Mouse (Mus musculus) embryo, embryonic 10.5 days (tissue): ENCODE data around the gene Fxn.
"Not testable (repeated sequence)": the region's sequence is repeated elsewhere in the genome, so short reads cannot be mapped to it uniquely, and the experiment has no call there.

Experiments used
- DNase-seq: peaks from one replicate; pipeline ENCODE4 v3.0.0-alpha.2; 2015; ENCODE audit warnings: low spot score

Fxn gene

DNA sequence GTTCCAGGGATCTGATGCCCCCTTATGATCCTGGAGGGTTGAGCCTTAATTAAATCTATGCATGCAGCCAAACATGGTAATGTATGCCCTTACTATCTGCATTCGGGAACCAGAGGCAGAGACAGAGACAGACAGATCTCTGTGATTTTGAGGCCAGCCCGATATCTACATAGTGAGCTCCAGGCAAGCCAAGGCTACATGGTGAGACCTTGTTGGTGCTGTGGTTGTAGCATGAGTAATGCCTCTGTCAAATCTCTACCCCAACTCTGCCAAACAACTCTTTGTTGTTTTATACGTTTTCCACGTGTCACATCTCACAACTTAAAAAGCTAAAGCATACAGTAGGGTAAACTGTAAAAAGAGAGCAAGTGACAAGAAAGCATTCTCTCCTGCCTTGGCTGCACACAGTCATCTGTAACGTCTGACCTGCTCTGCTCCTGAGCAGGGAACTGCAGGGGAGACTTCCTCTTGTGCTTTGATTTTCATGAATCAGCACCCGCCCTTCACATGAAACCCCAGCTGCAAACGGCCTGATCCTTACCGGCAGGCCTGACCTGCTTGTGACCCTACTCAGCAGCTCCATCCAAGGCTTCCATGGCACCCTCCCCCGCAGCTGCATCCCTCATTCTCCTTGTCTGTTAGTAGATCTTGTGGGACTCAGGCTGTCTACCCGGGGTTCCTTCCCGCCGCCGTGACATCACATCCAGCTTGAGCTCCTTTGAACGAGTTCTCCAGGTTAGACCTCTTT, 38.4 kb downstream of the Fxn start:
- peak; percentile 76 for DNase-seq

DNA sequence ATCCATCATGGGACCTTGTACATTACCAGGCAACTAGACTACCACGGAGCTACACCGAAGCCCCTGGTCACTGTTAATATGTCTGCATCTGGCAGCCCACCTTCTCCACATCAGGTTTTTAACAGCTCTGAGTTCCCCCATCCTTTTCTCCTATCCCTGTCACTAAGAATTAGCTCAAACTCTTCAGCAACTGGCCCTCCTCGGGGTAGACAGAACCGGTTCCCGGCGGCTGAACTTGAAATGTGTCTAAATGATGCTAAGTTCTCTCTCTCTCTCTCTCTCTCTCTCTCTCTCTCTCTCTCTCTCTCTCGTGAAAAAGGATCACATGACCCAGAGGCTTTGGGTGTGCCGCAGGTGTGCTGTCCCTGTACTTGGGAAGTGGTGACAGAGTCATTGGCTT, 39.1 kb downstream of the Fxn start:
- DNase-seq: no peak

DNA sequence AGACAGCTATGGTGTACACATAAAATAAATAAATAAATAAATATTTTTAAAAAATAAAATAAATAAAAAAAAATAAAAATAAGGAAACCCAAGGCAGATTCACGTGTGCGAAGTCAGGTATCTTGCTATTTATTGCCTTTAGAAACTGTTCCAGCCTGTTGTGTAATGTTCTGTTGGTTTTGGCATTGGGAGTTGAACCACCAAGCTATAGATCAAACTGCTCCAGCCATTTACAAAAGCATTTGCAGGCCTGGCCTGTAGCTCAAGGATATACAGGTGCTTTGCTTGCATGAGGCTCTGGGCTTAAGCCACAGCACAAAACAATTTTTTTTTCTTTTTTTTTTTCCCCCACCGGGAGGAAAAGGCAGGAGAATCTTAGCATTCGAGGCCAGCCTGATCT, 42.4 kb downstream of the Fxn start:
- DNase-seq: no peak

DNA sequence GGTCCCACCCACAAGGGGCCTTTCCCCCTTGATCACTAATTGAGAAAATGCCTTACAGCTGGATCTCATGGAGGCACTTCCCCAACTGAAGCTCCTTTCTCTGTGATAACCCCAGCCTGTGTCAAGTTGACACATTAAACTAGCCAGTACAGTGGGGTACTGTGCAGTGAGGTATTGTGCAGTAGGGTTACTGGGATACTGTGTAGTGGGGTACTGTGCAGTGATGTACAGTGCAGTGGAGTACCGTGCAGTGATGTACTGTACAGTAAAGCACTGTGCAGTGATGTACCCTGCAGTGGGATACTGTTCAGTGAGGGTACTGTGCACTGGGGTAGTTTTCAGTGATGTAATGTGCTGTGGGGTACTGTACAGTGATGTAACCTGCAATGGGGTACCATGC, 48.0 kb downstream of the Fxn start:
- not testable (repeated sequence) for DNase-seq

DNA sequence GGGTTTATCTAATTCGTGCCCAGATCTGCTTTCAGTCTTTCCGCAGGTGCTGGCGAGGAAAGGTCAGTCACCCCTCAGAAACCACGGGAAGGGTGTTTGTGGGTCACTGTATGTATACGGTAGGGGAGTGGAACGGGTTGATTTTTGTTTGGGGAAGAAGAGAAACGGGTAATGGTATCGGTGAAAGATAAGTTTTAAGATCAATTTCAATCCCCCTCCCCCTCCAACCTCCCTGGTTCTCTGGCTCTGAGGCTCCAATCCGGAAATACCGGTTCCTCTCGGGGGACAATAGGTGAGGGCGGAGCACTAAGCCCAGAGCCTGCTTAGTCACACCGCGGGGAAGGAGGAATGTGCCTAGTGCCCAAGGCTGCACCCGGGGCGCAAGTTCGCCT, 55.1 kb downstream of the Fxn start:
- DNase-seq: peak; percentile 71

DNA sequence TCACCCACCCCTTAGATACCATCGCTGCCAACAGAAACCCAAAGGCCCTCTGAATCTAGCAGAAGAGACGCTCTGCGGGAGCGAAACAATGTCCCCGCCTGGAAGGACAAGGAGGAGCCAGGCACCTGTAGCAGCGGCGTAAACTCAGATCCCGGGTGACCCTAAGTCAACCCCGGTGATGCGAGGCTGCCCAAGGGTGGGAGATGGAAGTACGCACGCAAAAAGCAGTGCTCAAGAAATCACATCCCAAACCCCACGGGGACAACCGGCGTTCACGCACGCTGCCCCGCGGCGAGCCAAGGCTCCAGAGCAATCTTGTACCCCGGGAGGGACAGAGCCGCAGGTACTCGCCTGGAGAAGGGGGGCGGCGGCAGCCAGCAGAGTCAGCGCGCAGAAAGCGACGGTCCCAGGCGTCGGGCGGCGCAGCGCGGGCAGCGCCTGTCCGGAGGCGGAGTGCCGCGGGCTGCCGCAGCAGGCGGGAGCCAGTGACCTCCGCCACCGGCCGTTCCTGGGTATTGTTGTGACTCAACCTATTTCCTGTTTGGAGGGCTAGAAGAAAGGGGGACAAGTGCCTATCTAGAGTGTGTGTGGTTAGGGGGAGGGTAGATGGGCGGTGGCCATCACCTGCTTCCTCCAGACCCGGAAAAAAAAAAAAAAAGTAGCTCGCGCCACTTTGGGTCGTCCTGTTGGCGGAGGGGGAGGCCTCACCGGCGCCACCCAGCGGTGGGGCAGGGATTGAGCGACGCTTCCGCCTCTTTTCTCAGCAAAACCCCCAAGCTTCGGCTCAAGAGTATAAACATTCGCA, 55.7 kb downstream of the Fxn start, which contains the start of gene Tjp2:
Tjp2 (minus strand) TSS at position 531 of the 805 bp plus-strand sequence.
- peak; percentile 62 for DNase-seq

DNA sequence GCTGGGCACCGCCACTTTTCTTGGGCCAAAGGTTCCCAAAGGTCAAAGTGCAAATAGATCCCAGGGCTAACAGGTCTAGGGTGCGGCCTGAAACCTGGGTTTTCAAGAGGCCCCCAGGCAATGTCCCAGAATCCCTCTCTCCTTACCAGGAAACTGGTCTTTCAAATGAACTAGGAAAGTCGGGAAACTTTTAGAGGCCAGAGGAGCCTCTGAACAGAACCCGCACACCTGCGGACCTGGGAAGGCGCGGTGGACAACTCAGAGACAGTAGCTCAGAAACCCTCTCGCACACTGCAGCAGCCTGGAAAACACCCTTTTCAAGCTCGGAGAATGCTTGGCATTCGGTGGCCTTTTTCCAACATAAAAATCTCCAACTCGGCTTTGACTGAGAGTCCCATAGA, 56.6 kb downstream of the Fxn start:
- DNase-seq: peak; percentile 21

DNA sequence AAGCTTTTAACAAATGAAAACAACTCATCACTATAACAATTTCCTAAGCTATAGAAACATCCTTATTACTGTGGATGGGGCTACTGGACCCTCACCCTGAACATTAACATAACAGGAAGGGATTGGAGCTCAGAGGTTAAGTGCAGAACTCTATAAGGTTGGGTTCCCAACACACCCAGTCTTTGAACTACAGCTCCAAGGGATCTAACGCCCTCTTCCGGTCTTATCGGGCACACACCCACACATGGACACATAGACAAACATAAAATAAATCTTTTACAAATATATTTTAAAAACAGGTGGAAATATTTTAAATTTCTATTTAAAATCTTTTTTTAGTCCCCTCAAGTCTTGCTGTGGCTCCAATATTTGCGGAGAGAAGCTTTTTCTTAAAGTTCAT, 59.0 kb downstream of the Fxn start:
- no peak for DNase-seq

DNA sequence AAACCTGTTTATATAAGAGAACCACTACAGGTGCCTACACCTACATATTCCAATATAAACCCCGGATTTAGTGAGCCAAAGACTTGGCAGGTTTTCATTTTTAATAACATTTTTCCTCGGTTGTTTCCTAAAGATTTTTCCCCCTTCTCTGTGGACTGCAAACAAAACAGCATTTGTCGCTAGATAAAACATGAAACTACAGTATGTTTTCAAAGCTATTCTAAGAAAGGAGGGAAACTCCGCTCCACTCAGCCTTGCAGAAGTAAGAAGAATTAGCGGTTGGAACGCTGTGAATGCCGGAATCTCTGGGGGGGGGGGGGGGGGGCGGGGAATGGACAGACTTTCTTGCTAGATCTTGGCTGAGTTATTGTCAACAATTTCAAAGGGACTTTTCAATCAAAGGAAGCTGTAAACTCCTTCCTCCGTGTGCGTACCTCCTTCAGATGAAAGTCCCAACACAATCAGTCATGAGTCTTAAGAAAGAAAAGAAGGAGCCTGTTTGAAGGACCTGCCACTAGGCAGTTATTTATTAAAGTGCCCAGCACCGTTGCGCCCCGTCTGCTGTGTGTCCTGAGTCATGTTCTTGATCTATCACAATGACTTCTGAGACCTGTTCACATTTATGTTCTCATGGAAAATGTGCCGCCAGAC, 59.5 kb downstream of the Fxn start:
- peak; percentile 38 for DNase-seq

DNA sequence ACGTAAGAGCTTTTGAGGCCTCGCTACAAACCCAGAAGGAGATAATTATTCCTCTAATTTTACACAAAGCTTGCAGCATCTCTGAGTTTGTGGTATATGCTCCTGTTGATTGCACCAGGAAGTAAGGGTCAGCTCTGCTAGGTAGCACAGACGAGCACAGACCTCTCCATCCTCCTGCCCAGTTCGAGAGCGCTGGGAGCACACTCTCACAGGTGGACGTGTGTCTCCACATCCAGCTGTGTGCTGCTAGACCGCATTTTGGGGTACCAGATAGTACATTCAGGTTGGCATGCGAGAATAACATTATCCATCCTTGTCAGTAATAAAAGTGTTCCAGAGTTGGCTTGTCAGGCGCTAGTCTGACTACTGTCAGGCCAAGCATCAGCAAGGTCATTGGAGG, 61.4 kb downstream of the Fxn start:
- no peak for DNase-seq

DNA sequence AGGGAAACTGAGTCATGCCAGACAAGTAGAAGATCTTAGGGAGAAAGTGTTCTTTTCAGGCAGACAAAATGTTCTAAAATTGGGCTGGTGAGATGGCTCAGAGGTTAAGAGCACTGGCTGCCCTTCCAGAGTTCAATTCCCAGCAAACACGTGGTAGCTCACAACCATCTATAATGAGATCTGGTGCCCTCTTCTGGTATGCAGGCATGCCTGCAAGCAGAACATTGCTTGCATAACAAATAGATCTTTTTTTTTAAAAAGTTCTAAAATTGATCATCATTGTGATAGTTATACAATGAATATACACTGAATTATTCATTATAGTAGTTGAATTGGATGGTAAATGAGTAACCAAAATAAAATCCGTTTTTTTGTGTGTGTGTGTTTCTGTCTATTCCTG, 62.1 kb downstream of the Fxn start:
- DNase-seq: no peak

DNA sequence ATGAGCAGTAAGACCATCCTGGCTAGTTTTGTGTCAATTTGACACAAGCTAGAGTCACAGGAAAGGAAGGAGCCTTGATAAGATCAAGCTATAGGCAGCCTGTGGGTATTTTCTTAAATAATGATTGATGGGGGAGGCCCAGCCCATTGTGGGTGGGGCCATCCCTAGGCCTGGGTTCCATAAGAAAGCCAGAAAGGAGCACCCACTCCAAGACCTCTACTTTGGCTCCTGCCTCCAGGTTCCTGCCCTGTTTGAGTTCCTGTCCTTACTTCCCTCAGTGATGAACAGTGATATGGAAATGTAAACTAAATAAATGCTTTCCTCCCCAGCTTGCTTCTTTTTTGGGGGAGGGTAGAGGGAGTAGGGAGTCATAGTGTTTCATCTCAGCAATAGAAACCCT, 62.6 kb downstream of the Fxn start:
- no peak for DNase-seq

DNA sequence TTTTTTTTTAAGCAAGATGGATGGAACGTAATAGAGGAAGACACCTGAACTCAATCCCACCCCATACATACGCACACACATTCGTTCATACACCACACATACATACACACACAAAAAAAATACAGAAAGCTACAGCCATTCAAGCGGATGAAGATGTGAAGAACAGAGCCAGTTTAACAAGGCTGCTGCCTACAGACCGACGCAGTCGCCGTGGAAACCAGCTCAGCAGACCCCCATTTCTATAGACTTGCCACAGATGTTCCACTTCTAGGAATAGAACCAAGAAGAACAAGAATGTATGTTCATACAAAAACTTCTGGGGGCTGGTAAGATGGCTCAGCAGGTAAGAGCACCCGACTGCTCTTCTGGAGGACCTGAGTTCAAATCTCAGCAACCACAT, 63.6 kb downstream of the Fxn start:
- DNase-seq: no peak

DNA sequence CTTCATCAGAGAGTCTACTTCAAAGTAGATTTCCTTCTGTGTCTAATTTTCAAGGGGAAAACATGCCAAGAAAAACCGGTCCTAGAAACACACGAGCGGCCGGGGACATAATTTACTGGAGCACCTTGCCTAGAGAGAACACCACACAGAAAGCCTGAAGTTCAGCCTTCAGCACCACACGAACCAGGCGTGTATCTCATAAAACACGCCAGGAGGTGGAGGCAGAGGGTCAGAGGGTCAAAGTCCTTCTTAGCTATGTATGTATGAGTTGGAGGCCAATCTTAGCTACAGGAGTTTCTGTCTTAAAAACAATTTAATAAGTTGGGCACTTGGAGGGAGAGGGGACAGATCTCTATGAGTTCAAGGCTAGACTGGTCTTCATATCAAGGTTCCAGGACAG, 65.5 kb downstream of the Fxn start:
- DNase-seq: no peak

DNA sequence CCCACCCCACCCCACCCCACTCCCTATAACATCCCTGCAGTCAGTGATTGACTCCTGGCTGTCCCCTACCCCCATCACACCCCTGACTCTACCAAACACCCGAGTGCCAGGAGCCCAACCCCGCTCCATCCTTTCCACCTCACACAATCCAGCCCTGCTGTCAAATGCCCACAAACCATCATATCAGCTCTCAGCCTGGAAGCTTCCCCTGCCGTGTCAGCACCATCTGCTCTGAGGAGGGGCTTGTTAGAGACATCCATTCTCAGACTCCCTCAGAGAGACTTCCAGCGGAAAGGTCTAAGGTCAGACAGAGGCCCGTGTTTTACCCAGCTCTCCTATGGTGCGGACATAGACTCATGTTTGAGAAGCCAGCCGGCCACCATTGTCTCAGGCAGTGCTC, 67.1 kb downstream of the Fxn start:
- peak; percentile 72 for DNase-seq

DNA sequence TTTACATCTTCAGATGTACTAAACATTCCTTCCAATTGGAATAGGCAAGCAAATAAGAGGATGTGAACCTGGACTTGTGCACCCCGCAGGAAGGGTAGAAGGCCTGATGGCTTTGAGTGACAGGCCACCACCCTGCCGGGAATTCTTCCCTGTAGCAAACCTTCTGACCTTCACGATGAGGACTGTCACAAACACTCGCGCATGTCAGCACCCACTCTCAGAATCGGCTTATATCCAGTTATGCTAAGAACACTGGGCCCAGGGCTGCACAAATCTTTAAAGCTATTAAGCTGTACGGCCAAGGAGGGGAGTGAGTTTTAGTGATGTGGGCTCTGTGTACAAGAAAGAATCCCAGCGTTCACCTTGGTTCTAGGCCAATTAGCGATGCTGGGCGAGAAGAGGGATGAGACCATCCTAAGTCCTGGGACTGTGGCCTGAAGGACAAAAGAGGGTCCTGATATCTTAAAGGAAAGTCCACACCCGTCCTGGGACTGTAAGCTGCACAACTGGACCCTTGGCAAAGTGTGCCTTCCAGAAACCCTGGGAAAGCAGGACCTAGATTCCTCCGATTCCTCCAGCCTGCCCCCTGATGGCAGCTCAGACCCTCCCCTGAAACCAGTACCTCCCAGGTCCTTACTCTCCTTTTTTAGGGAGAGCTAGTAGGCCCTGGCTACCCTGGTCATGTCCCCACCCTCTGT, 67.7 kb downstream of the Fxn start:
- DNase-seq: no peak
